Comparison of ENCODE assay signal across 9 mouse cellular contexts in genomic region chr5:33705612-33706349, GRCm38 (mm10). TPM values are rescaled to one million over a fixed set of nuclear protein-coding genes. Genes with fewer than 3 reads are reported as not detected.
DNase-seq lines count a peak whose midpoint lies in the region; ATAC-seq and TF ChIP-seq lines count a peak whose summit lies in the region.
"Had no signal": no experiment of that assay in that cellular context is flagged by ENCODE, and none has a peak within 500 bp of the region (broad histone marks: within the 10 kb centered on the region; RNA-seq: fewer than 3 reads in every experiment).

No protein-coding gene starts in this region.

- no peak for TF ChIP-seq RAD21 in MEL (IDR thresholded peaks at IDR 0.05; ENCODE audit: low read depth, low read length)

- no peak for TF ChIP-seq EP300 in MEL (IDR thresholded peaks at IDR 0.05; ENCODE audit: low read depth in 1 of 2, low read length in 2 of 2)

- no peaks in the 10 kb centered on the region for H3K9me3 ChIP-seq in MEL (replicated peaks; ENCODE audit: insufficient read depth, low read length)
- no peaks in the 10 kb centered on the region for H3K9me3 ChIP-seq in embryonic facial prominence, embryonic 13.5 days
- H3K9me3 ChIP-seq in limb, embryonic 13.5 days, result no peaks in the 10 kb centered on the region

- no peaks in the 10 kb centered on the region for H3K27me3 ChIP-seq in kidney, adult 2 months (replicated peaks; ENCODE audit: control insufficient read depth, insufficient read depth, low read length)
- no peaks in the 10 kb centered on the region; a peak in 1 of 4 replicates for H3K27me3 ChIP-seq in MEL (ENCODE audit: control insufficient read depth in 1 of 2, insufficient read depth in 2 of 2, low read length in 2 of 2)
- H3K27me3 ChIP-seq in embryonic facial prominence, embryonic 13.5 days, result no peaks in the 10 kb centered on the region; the same call in 1 of the 2 replicates
- H3K27me3 ChIP-seq in limb, embryonic 13.5 days, result peaks cover 5% of the 10 kb centered on the region; the same call in 1 of the 2 replicates

- DNase-seq in kidney, adult 2 months, result peak; percentile 46
- DNase-seq in kidney, adult 11 months, result no peak
- DNase-seq in MEL (ENCODE audit: low read depth, low spot score), result no peak
- DNase-seq in urinary bladder, adult 2 months (ENCODE audit: low spot score), result no peak
- DNase-seq in layer of hippocampus, adult 11-12 months (ENCODE audit: low spot score), result no peak
- no peak for DNase-seq in embryo, embryonic 11 days
- DNase-seq: gastrocnemius, postnatal 10 days had no signal

- no peak for TF ChIP-seq POLR2A in kidney, adult 2 months (IDR thresholded peaks at IDR 0.05; ENCODE audit: low read depth, low read length)
- TF ChIP-seq POLR2A in MEL (IDR thresholded peaks at IDR 0.05; ENCODE audit: control insufficient read depth in 1 of 2, insufficient read depth in 1 of 2, low read depth in 1 of 2, low read length in 2 of 2, poor library complexity in 1 of 2), result no peak

- no peak for TF ChIP-seq CTCF in kidney, adult 2 months (conservative IDR thresholded peaks at IDR 0.05; ENCODE audit: insufficient read depth, insufficient read length, low read depth, low read length)
- TF ChIP-seq CTCF in MEL (IDR thresholded peaks at IDR 0.05 in 2 of 3, conservative IDR thresholded peaks at IDR 0.05 in 1 of 3; ENCODE audit: control insufficient read depth in 1 of 3, insufficient read depth in 1 of 3, low read depth in 2 of 3, low read length in 3 of 3, poor library complexity in 1 of 3, severe bottlenecking in 1 of 3), result no peak

- no peak overlapping the region for H3K27ac ChIP-seq in kidney, adult 2 months (ENCODE audit: insufficient read depth, low read depth, low read length)
- no peak overlapping the region for H3K27ac ChIP-seq in MEL (ENCODE audit: control insufficient read depth, low read depth, low read length)
- no peak overlapping the region for H3K27ac ChIP-seq in embryonic facial prominence, embryonic 13.5 days
- peak overlapping the region; percentile 18; the same call in 1 of the 2 replicates for H3K27ac ChIP-seq in limb, embryonic 13.5 days

- WGBS in kidney, adult 2 months, result 62% methylated on average over 9 of the region's 9 CpGs
- WGBS in embryonic facial prominence, embryonic 13.5 days, result 31% methylated on average over 9 of the region's 9 CpGs
- WGBS in limb, embryonic 13.5 days, result 42% methylated on average over 9 of the region's 9 CpGs

- H3K4me1 ChIP-seq in kidney, adult 2 months (ENCODE audit: control insufficient read depth, insufficient read depth, low read length), result peaks cover 17% of the 10 kb centered on the region; the same call in 1 of the 2 replicates
- peaks cover 0 to 19% of the 10 kb centered on the region in 2 experiments; a peak in 2 of 4 replicates for H3K4me1 ChIP-seq in MEL (ENCODE audit: control insufficient read depth in 1 of 2, insufficient read depth in 2 of 2, low read length in 2 of 2)
- H3K4me1 ChIP-seq in embryonic facial prominence, embryonic 13.5 days, result peaks cover 28% of the 10 kb centered on the region
- peaks cover 38% of the 10 kb centered on the region for H3K4me1 ChIP-seq in limb, embryonic 13.5 days

- no peaks in the 10 kb centered on the region for H3K36me3 ChIP-seq in kidney, adult 2 months (ENCODE audit: control insufficient read depth, insufficient read depth, low read length)
- peaks cover 0 to 13% of the 10 kb centered on the region in 2 experiments; a peak in 2 of 4 replicates for H3K36me3 ChIP-seq in MEL (ENCODE audit: control insufficient read depth in 1 of 2, insufficient read depth in 2 of 2, low read length in 2 of 2)
- H3K36me3 ChIP-seq in embryonic facial prominence, embryonic 13.5 days, result no peaks in the 10 kb centered on the region
- H3K36me3 ChIP-seq in limb, embryonic 13.5 days, result no peaks in the 10 kb centered on the region

- no peak for ATAC-seq in embryonic facial prominence, embryonic 13.5 days (ENCODE audit: insufficient number of reproducible peaks, insufficient read depth, low FRiP score, low TSS enrichment, low read depth)
- no peak for ATAC-seq in limb, embryonic 13.5 days (ENCODE audit: low FRiP score, low read depth)

- H3K79me2 ChIP-seq in MEL (ENCODE audit: control insufficient read depth, insufficient read depth, low read length, poor library complexity), result no peaks in the 10 kb centered on the region

- no peak overlapping the region for H3K4me3 ChIP-seq in kidney, adult 2 months (ENCODE audit: insufficient read depth, low read depth, low read length)
- no peak overlapping the region for H3K4me3 ChIP-seq in MEL (ENCODE audit: control insufficient read depth in 1 of 2, insufficient read depth in 1 of 2, low read depth in 2 of 2, low read length in 2 of 2)
- H3K4me3 ChIP-seq in embryonic facial prominence, embryonic 13.5 days, result no peak overlapping the region
- H3K4me3 ChIP-seq in limb, embryonic 13.5 days, result no peak overlapping the region

- peak overlapping the region; percentile 1; the same call in 1 of the 2 replicates for H3K9ac ChIP-seq in MEL (ENCODE audit: control insufficient read depth, low read depth, low read length, poor library complexity, severe bottlenecking)
- 0 out of 2 replicates have a peak overlapping the region, but pooled peaks have one; percentile 16 for H3K9ac ChIP-seq in embryonic facial prominence, embryonic 13.5 days
- H3K9ac ChIP-seq in limb, embryonic 13.5 days, result no peak overlapping the region

- no peak overlapping the region; the same call in 1 of the 2 replicates for H3K4me2 ChIP-seq in embryonic facial prominence, embryonic 13.5 days
- 0 out of 2 replicates have a peak overlapping the region, but pooled peaks have one; percentile 10 for H3K4me2 ChIP-seq in limb, embryonic 13.5 days (replicated peaks)

TF ChIP-seq in MEL, 35 proteins besides CTCF, POLR2A, EP300 and RAD21:
- TF ChIP-seq ETS1 (IDR thresholded peaks at IDR 0.05; ENCODE audit: low read depth, low read length) (no peak), UBTF (IDR thresholded peaks at IDR 0.05; ENCODE audit: borderline replicate concordance, insufficient read depth, low read depth, low read length) (no peak), ZNF384 (IDR thresholded peaks at IDR 0.05; ENCODE audit: low read depth, low read length) (no peak), ZKSCAN1 (IDR thresholded peaks at IDR 0.05; ENCODE audit: low read depth, low read length) (no peak), MAFK (IDR thresholded peaks at IDR 0.05; ENCODE audit: borderline replicate concordance, low read depth, low read length) (no peak), CHD2 (IDR thresholded peaks at IDR 0.05; ENCODE audit: low read length) (no peak), KAT2A (conservative IDR thresholded peaks at IDR 0.05; ENCODE audit: low read depth, low read length) (no peak), SMC3 (IDR thresholded peaks at IDR 0.05; ENCODE audit: low read depth, low read length) (no peak)
TF ChIP-seq in MEL: peak in this region for 0.

RNA-seq across cellular contexts. Expression of gene Fgfr3, which starts 15.7 kb away (rescaled TPM):
- 63.7 and 94.9 TPM in 2 replicates for polyA plus RNA-seq in kidney, adult 2 months (2012; rRNA removed)
- total RNA-seq in MEL (2012; rRNA removed), result 4.8 and 6.0 TPM in 2 replicates
- polyA plus RNA-seq in MEL (2012; ENCODE audit: insufficient read depth in 1 of 2, insufficient read length in 2 of 2, low read depth in 1 of 2, low replicate concordance in 2 of 2, missing spikeins in 1 of 2), result 10 to 100 TPM in 1 of 2 experiments, not detected in 1; 10.2 TPM
- polyA plus RNA-seq in embryonic facial prominence, embryonic 13.5 days (2015; fragmentation: Nextera tagmentation; extraction: Ambion mirVana), result 24.6 and 32.5 TPM in 2 replicates
- polyA plus RNA-seq in limb, embryonic 13.5 days (2015; fragmentation: Nextera tagmentation; extraction: Ambion mirVana), result 39.1 and 40.7 TPM in 2 replicates
- polyA plus RNA-seq in urinary bladder, adult 2 months (2012; rRNA removed), result 62.9 and 69.6 TPM in 2 replicates

RNA-seq across cellular contexts. Expression of gene Tmem129, which starts 47.6 kb away (rescaled TPM):
- polyA plus RNA-seq in kidney, adult 2 months (2012; rRNA removed), result 47.4 and 51.2 TPM in 2 replicates
- total RNA-seq in MEL (2012; rRNA removed), result 33.3 and 40.2 TPM in 2 replicates
- 10 to 100 TPM in 1 of 2 experiments, not detected in 1; 51.3 TPM for polyA plus RNA-seq in MEL (2012; ENCODE audit: insufficient read depth in 1 of 2, insufficient read length in 2 of 2, low read depth in 1 of 2, low replicate concordance in 2 of 2, missing spikeins in 1 of 2)
- 39.9 and 40.0 TPM in 2 replicates for polyA plus RNA-seq in embryonic facial prominence, embryonic 13.5 days (2015; fragmentation: Nextera tagmentation; extraction: Ambion mirVana)
- polyA plus RNA-seq in limb, embryonic 13.5 days (2015; fragmentation: Nextera tagmentation; extraction: Ambion mirVana), result 45.2 and 46.0 TPM in 2 replicates
- 30.9 and 39.0 TPM in 2 replicates for polyA plus RNA-seq in urinary bladder, adult 2 months (2012; rRNA removed)

RNA-seq across cellular contexts. Expression of gene Tacc3, which starts 47.9 kb away (rescaled TPM):
- polyA plus RNA-seq in kidney, adult 2 months (2012; rRNA removed), result 2.3 and 2.6 TPM in 2 replicates
- total RNA-seq in MEL (2012; rRNA removed), result 149 and 151 TPM in 2 replicates
- polyA plus RNA-seq in MEL (2012; ENCODE audit: insufficient read depth in 1 of 2, insufficient read length in 2 of 2, low read depth in 1 of 2, low replicate concordance in 2 of 2, missing spikeins in 1 of 2), result 100 to 1,000 TPM; 165 to 609 TPM
- polyA plus RNA-seq in embryonic facial prominence, embryonic 13.5 days (2015; fragmentation: Nextera tagmentation; extraction: Ambion mirVana), result 207 and 208 TPM in 2 replicates
- 196 and 197 TPM in 2 replicates for polyA plus RNA-seq in limb, embryonic 13.5 days (2015; fragmentation: Nextera tagmentation; extraction: Ambion mirVana)
- 6.6 and 6.9 TPM in 2 replicates for polyA plus RNA-seq in urinary bladder, adult 2 months (2012; rRNA removed)

RNA-seq across cellular contexts. Expression of gene Slbp, which starts 53.4 kb away (rescaled TPM):
- polyA plus RNA-seq in kidney, adult 2 months (2012; rRNA removed), result 12.7 and 15.7 TPM in 2 replicates
- 250 and 255 TPM in 2 replicates for total RNA-seq in MEL (2012; rRNA removed)
- polyA plus RNA-seq in MEL (2012; ENCODE audit: insufficient read depth in 1 of 2, insufficient read length in 2 of 2, low read depth in 1 of 2, low replicate concordance in 2 of 2, missing spikeins in 1 of 2), result 100 to 1,000 TPM; 233 to 731 TPM
- 246 and 251 TPM in 2 replicates for polyA plus RNA-seq in embryonic facial prominence, embryonic 13.5 days (2015; fragmentation: Nextera tagmentation; extraction: Ambion mirVana)
- polyA plus RNA-seq in limb, embryonic 13.5 days (2015; fragmentation: Nextera tagmentation; extraction: Ambion mirVana), result 252 and 254 TPM in 2 replicates
- polyA plus RNA-seq in urinary bladder, adult 2 months (2012; rRNA removed), result 24.1 and 28.1 TPM in 2 replicates

Comparison
In these comparisons a context has a peak if more than half of its experiments do, and no peak if none do; other contexts are left out.
1. RNA of gene Tacc3, which starts 47.9 kb away (polyA plus RNA-seq): 165 to 609 TPM in MEL, 207 to 208 TPM in embryonic facial prominence, embryonic 13.5 days and 196 to 197 TPM in limb, embryonic 13.5 days; 6.6 to 6.9 TPM in urinary bladder, adult 2 months and 2.3 to 2.6 TPM in kidney, adult 2 months; every median in the first group is over 10 times any median in the second.